26 mouse cellular contexts compared by ENCODE assay signal in the genomic region with DNA sequence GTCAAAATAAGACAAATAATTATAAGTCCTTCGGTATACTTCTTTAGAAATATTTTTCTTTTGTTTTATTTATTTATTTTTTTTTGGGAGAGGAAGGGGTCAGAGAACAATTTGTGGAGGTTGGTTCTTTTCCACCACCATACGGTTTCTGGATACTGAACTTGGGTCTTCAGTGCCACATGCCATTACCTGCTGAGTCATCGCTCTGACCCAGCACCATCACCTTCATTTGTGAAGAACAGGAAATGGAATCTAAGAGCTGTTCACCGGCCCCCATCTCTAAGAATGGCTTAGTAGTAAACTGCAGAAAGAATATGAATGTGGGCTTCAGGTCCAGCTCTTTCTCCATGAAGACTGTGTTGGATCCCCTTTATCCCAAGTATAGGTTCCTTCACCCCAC. TPM values are rescaled to one million over a fixed set of nuclear protein-coding genes. Genes with fewer than 3 reads are reported as not detected.
DNase-seq lines count a peak whose midpoint lies in the region; ATAC-seq and TF ChIP-seq lines count a peak whose summit lies in the region.
"Had no signal": no experiment of that assay in that cellular context is flagged by ENCODE, and none has a peak within 500 bp of the region (broad histone marks: within the 10 kb centered on the region; RNA-seq: fewer than 3 reads in every experiment).

No protein-coding gene starts in this region.

- H3K4me2 ChIP-seq in kidney, embryonic 15.5 days = no peak overlapping the region
- H3K4me2 ChIP-seq in liver, postnatal 0 days (ENCODE audit: low read depth, low read length) = no peak overlapping the region
- H3K4me2 ChIP-seq in liver, embryonic 12.5 days = no peak overlapping the region
- H3K4me2 ChIP-seq: forebrain, embryonic 13.5 days; heart, embryonic 13.5 days; hindbrain, embryonic 14.5 days had no signal

- no peaks in the 10 kb centered on the region for H3K36me3 ChIP-seq in kidney, adult 2 months (ENCODE audit: control insufficient read depth, insufficient read depth, low read length)
- no peaks in the 10 kb centered on the region for H3K36me3 ChIP-seq in kidney, embryonic 15.5 days
- H3K36me3 ChIP-seq in liver, postnatal 0 days (replicated peaks; ENCODE audit: insufficient read depth, low read length) = no peaks in the 10 kb centered on the region
- no peaks in the 10 kb centered on the region for H3K36me3 ChIP-seq in liver, embryonic 12.5 days
- H3K36me3 ChIP-seq in C2C12 (ENCODE audit: control insufficient read depth, insufficient read depth) = no peaks in the 10 kb centered on the region
- H3K36me3 ChIP-seq: forebrain, embryonic 10.5 days; heart, embryonic 10.5 days; heart, embryonic 13.5 days had no signal

- no peaks in the 10 kb centered on the region for H3K79me3 ChIP-seq in C2C12 (ENCODE audit: low read depth)

- H3K4me1 ChIP-seq in kidney, adult 2 months (ENCODE audit: control insufficient read depth, insufficient read depth, low read length) = no peaks in the 10 kb centered on the region
- peaks cover 33% of the 10 kb centered on the region for H3K4me1 ChIP-seq in kidney, embryonic 15.5 days
- H3K4me1 ChIP-seq in liver, postnatal 0 days (ENCODE audit: insufficient read depth) = no peaks in the 10 kb centered on the region
- no peaks in the 10 kb centered on the region for H3K4me1 ChIP-seq in liver, embryonic 12.5 days
- H3K4me1 ChIP-seq: forebrain, embryonic 10.5 days; forebrain, embryonic 13.5 days; heart, embryonic 10.5 days; heart, embryonic 13.5 days had no signal

- no peak for ATAC-seq in kidney, embryonic 15.5 days (replicated peaks; ENCODE audit: low FRiP score)
- no peak for ATAC-seq in liver, postnatal 0 days
- ATAC-seq in liver, embryonic 12.5 days = no peak
- ATAC-seq: activated CD4-positive, CD25-positive, alpha-beta regulatory T cell, adult 4 months; forebrain, embryonic 13.5 days; forebrain, embryonic 16.5 days; hindbrain, postnatal 0 days; inflammation-experienced regulatory T-cells, adult 6 months had no signal

- no peaks in the 10 kb centered on the region for H3K9me3 ChIP-seq in kidney, embryonic 15.5 days (replicated peaks)
- no peaks in the 10 kb centered on the region for H3K9me3 ChIP-seq in liver, postnatal 0 days (ENCODE audit: low read length)
- no peaks in the 10 kb centered on the region for H3K9me3 ChIP-seq in liver, embryonic 12.5 days (replicated peaks)
- H3K9me3 ChIP-seq: forebrain, embryonic 10.5 days; forebrain, embryonic 13.5 days; heart, embryonic 10.5 days; heart, embryonic 13.5 days had no signal

- 41% methylated on average over 4 of the region's 4 CpGs for WGBS in kidney, adult 2 months
- WGBS in kidney, embryonic 15.5 days = 70% methylated on average over 4 of the region's 4 CpGs
- WGBS in liver, postnatal 0 days (ENCODE audit: insufficient replicate concordance) = 52% methylated on average over 4 of the region's 4 CpGs
- WGBS in liver, embryonic 12.5 days (ENCODE audit: insufficient replicate concordance) = 55% methylated on average over 4 of the region's 4 CpGs

- TF ChIP-seq POLR2A in kidney, adult 2 months (IDR thresholded peaks at IDR 0.05; ENCODE audit: low read depth, low read length) = no peak

- no peak for TF ChIP-seq CTCF in kidney, adult 2 months (conservative IDR thresholded peaks at IDR 0.05; ENCODE audit: insufficient read depth, insufficient read length, low read depth, low read length)
- no peak for TF ChIP-seq CTCF in liver, postnatal 0 days (IDR thresholded peaks at IDR 0.05; ENCODE audit: low read depth)
- no peak for TF ChIP-seq CTCF in C2C12 (IDR thresholded peaks at IDR 0.05; ENCODE audit: control insufficient read depth, insufficient read depth, insufficient read length)

- TF ChIP-seq EP300 in liver, postnatal 0 days (IDR thresholded peaks at IDR 0.05; ENCODE audit: low read depth) = no peak

- no peak overlapping the region for H3K9ac ChIP-seq in kidney, embryonic 15.5 days
- H3K9ac ChIP-seq in liver, postnatal 0 days (replicated peaks) = no peak overlapping the region
- H3K9ac ChIP-seq in liver, embryonic 12.5 days = no peak overlapping the region
- H3K9ac ChIP-seq: forebrain, embryonic 13.5 days; heart, embryonic 13.5 days; hindbrain, embryonic 14.5 days had no signal

- intact Hi-C loops in left cerebral cortex, postnatal 36 days (cut with DNase I) = no loop called here
- intact Hi-C loops in gastrocnemius, postnatal 14 days (cut with DNase I; ENCODE audit: low total_unique reads) = no loop called here

- no peak overlapping the region for H3K4me3 ChIP-seq in kidney, adult 2 months (ENCODE audit: insufficient read depth, low read depth, low read length)
- H3K4me3 ChIP-seq in kidney, embryonic 15.5 days (replicated peaks) = no peak overlapping the region
- no peak overlapping the region for H3K4me3 ChIP-seq in liver, postnatal 0 days (ENCODE audit: low read depth, low read length)
- H3K4me3 ChIP-seq in liver, embryonic 12.5 days = no peak overlapping the region
- no peak overlapping the region for H3K4me3 ChIP-seq in C2C12 (ENCODE audit: insufficient read depth, poor library complexity, severe bottlenecking)
- H3K4me3 ChIP-seq: forebrain, embryonic 10.5 days; forebrain, embryonic 13.5 days; heart, embryonic 10.5 days; heart, embryonic 13.5 days had no signal

- H3K79me2 ChIP-seq in C2C12 (ENCODE audit: control insufficient read depth, insufficient read depth) = no peaks in the 10 kb centered on the region

- peak; percentile 20 for DNase-seq in kidney, adult 2 months
- no peak for DNase-seq in liver, postnatal 0 days
- DNase-seq in 416B (ENCODE audit: low read depth) = peak; percentile 14
- DNase-seq in left cerebral cortex, postnatal 36 days (ENCODE audit: low spot score in 2 of 2) = no peak
- no peak for DNase-seq in gastrocnemius, postnatal 14 days
- DNase-seq: adrenal gland, adult 8-10 months; adrenal gland, postnatal 25 days; cerebellum, adult 11-12 months; cerebellum, adult 9-10 months; cerebellum, postnatal 14 days; gastrocnemius, postnatal 10 days; heart, adult 18-20 months; heart, postnatal 14 days; heart, postnatal 4 days had no signal

- no peaks in the 10 kb centered on the region for H3K27me3 ChIP-seq in kidney, adult 2 months (replicated peaks; ENCODE audit: control insufficient read depth, insufficient read depth, low read length)
- H3K27me3 ChIP-seq in kidney, embryonic 15.5 days = no peaks in the 10 kb centered on the region
- no peaks in the 10 kb centered on the region for H3K27me3 ChIP-seq in liver, postnatal 0 days (ENCODE audit: insufficient read depth, low read length)
- no peaks in the 10 kb centered on the region for H3K27me3 ChIP-seq in liver, embryonic 12.5 days (replicated peaks)
- no peaks in the 10 kb centered on the region for H3K27me3 ChIP-seq in C2C12 (ENCODE audit: control insufficient read depth, insufficient read depth, insufficient read length)
- H3K27me3 ChIP-seq: forebrain, embryonic 13.5 days; heart, embryonic 13.5 days had no signal

- no peak overlapping the region for H3ac ChIP-seq in C2C12 (ENCODE audit: control insufficient read depth, insufficient read length, low read depth)

- no peak overlapping the region for H3K27ac ChIP-seq in kidney, adult 2 months (ENCODE audit: insufficient read depth, low read depth, low read length)
- no peak overlapping the region for H3K27ac ChIP-seq in kidney, embryonic 15.5 days
- H3K27ac ChIP-seq in liver, postnatal 0 days (ENCODE audit: low read depth) = peak overlapping the region; percentile 17; the same call in 1 of the 2 replicates
- H3K27ac ChIP-seq in liver, embryonic 12.5 days = no peak overlapping the region
- H3K27ac ChIP-seq: forebrain, embryonic 10.5 days; forebrain, embryonic 13.5 days; heart, embryonic 10.5 days; heart, embryonic 13.5 days; hindbrain, embryonic 14.5 days; hindbrain, postnatal 0 days had no signal

TF ChIP-seq in C2C12, 6 proteins besides CTCF, POLR2A, EP300 and RAD21:
- no peak for TF ChIP-seq CEBPB (IDR thresholded peaks at IDR 0.05; ENCODE audit: low read depth)
- peak; percentile 52 for TF ChIP-seq USF1 (IDR thresholded peaks at IDR 0.05; ENCODE audit: low read depth)
- TF ChIP-seq MYOD1 (IDR thresholded peaks at IDR 0.05; ENCODE audit: control insufficient read depth, insufficient read length, low read depth) = no peak

RNA-seq across cellular contexts. Expression of a gene that starts 49.8 kb away (rescaled TPM):
- 22.3 and 22.4 TPM in 2 replicates for polyA plus RNA-seq in kidney, adult 2 months (2012; rRNA removed)
- 14.7 and 15.8 TPM in 2 replicates for polyA plus RNA-seq in kidney, embryonic 15.5 days (2015; fragmentation: Nextera tagmentation; extraction: Ambion mirVana)
- 0.14 and 0.30 TPM in 2 replicates for polyA plus RNA-seq in liver, postnatal 0 days (2015; fragmentation: Nextera tagmentation; extraction: Ambion mirVana)
- 0.12 and 0.19 TPM in 2 replicates for polyA plus RNA-seq in liver, embryonic 12.5 days (2016; fragmentation: Nextera tagmentation; extraction: Ambion mirVana)
- polyA plus RNA-seq in C2C12 (2012; fragmentation: generic; extraction: Trizol) = 4.4 TPM
- total RNA-seq in left cerebral cortex, postnatal 36 days (2021) = not detected
- total RNA-seq in gastrocnemius, postnatal 14 days (2021) = 10 to 100 TPM; 16.1 to 22.9 TPM
- total RNA-seq: heart, adult 18-20 months had no signal
- polyA plus RNA-seq: activated CD4-positive, CD25-positive, alpha-beta regulatory T cell, adult 4 months; forebrain, embryonic 10.5 days had no signal

Comparison
In these comparisons a context has a peak if more than half of its experiments do, and no peak if none do; other contexts are left out.
1. DNase-seq: peak in kidney, adult 2 months (single experiment) and 416B (single experiment); none in liver, postnatal 0 days (single experiment), left cerebral cortex, postnatal 36 days (0 of 2) and gastrocnemius, postnatal 14 days (single experiment).